22 mouse cellular contexts compared by ENCODE assay signal in genomic region chr11:60044777-60045176, GRCm38 (mm10).
"Had no signal": no experiment of that assay in that cellular context is flagged by ENCODE, and none has a peak within 500 bp of the region (broad histone marks: within the 10 kb centered on the region; RNA-seq: fewer than 3 reads in every experiment).

No protein-coding gene starts in this region.

- H3K9me3 ChIP-seq: heart, embryonic 10.5 days; heart, embryonic 12.5 days; hindbrain, embryonic 10.5 days; hindbrain, embryonic 12.5 days; intestine, embryonic 15.5 days; limb, embryonic 10.5 days; limb, embryonic 12.5 days had no signal

- H3K36me3 ChIP-seq: heart, embryonic 10.5 days; heart, embryonic 12.5 days; hindbrain, embryonic 10.5 days; hindbrain, embryonic 12.5 days; intestine, embryonic 15.5 days; limb, embryonic 10.5 days; limb, embryonic 12.5 days had no signal

- ATAC-seq: hindbrain, embryonic 16.5 days; inflammation-experienced regulatory T-cells, adult 6 months; intestine, embryonic 15.5 days; intestine, postnatal 0 days had no signal

- H3K9ac ChIP-seq: intestine, embryonic 15.5 days; limb, embryonic 12.5 days had no signal

- DNase-seq: gastrocnemius, adult 2 months; gastrocnemius, postnatal 10 days; gastrocnemius, postnatal 25 days; heart, postnatal 10 days; heart, postnatal 4 days; kidney, adult 18-20 months; kidney, adult 8-10 months; kidney, postnatal 10 days; kidney, postnatal 25 days; kidney, postnatal 4 days had no signal

- H3K4me3 ChIP-seq: left cerebral cortex, adult 2 months had no signal

- H3K4me1 ChIP-seq: intestine, embryonic 15.5 days had no signal

- H3K27me3 ChIP-seq: heart, embryonic 12.5 days; hindbrain, embryonic 12.5 days; intestine, embryonic 15.5 days; limb, embryonic 12.5 days had no signal

- H3K27ac ChIP-seq: hindbrain, embryonic 12.5 days; hindbrain, embryonic 14.5 days; intestine, embryonic 15.5 days; left cerebral cortex, adult 2 months; limb, embryonic 12.5 days had no signal
